Mouse (Mus musculus): ENCODE measurements around the gene Ccnb2.

DNA sequence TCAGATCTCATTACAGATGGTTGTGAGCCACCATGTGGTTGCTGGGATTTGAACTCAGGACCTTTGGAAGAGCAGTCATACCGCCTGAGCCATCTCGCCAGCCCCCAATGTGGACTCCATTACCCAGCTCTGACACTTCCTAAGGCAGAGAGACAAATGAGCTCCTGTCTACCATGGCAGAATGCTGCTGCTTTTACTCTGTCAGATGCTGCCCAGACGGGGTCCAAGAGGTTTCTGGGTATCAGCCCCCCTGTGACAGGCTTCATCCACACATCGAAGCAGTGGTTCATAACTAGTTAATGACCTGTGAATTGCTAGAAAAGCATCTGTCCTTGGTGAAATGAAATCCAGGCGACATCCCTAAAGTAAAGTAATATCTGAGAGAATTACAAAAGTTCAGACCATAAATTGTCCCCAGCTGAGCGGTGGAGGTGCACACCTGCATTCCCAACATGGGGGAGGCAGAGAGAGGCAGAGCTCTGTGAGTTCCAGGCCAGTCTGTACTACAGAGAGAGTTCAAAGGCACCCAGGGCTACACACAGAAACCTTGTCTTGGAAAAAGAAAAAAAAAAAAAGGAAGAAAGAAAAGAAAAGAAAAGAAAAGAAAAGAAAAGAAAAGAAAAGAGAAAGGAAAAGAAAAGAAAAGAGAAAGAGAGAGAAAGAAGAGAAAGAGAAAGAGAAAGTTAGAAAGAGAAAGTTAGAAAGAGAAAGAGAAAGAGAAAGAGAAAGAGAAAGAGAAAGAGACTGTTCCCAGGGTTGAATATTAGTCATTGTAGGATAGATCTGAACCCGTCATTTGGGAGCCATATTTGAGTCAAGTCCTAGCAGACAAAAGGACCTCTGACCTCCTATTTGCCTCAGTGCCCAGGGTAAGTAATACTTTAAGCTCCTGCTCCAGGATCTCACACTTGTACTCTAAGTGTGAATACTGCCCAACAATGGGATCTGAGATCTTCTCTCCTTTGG lies 41.6 kb downstream of the Ccnb2 start:
- no peak for TF ChIP-seq CTCF (IDR thresholded peaks at IDR 0.05; ENCODE audit: borderline replicate concordance, control insufficient read depth, extremely low read depth, insufficient read depth, low read length, poor library complexity)
- TF ChIP-seq POLR2A (IDR thresholded peaks at IDR 0.05; ENCODE audit: control insufficient read depth, extremely low read depth, insufficient read depth, low read length, poor library complexity): no peak

Data from thymus, adult 2 months (tissue).